Mouse (Mus musculus) lung, adult 2 months (tissue): ENCODE data around the gene Tet1.

Experiments
- CTCF ChIP-seq: fragments of 200-500 bp; IDR thresholded peaks from 2 replicates; pipeline ENCODE4 v1.5.1; 2011; ENCODE audit warnings: mild to moderate bottlenecking, low read length, control low read depth; ENCODE audit not compliant: insufficient read depth
- POLR2A ChIP-seq: fragments of 200-500 bp; IDR thresholded peaks from 2 replicates; pipeline ENCODE4 v1.6.1; 2011; ENCODE audit warnings: low read depth, mild to moderate bottlenecking, control low read depth, low read length, borderline replicate concordance; ENCODE audit errors: extremely low read depth

DNA sequence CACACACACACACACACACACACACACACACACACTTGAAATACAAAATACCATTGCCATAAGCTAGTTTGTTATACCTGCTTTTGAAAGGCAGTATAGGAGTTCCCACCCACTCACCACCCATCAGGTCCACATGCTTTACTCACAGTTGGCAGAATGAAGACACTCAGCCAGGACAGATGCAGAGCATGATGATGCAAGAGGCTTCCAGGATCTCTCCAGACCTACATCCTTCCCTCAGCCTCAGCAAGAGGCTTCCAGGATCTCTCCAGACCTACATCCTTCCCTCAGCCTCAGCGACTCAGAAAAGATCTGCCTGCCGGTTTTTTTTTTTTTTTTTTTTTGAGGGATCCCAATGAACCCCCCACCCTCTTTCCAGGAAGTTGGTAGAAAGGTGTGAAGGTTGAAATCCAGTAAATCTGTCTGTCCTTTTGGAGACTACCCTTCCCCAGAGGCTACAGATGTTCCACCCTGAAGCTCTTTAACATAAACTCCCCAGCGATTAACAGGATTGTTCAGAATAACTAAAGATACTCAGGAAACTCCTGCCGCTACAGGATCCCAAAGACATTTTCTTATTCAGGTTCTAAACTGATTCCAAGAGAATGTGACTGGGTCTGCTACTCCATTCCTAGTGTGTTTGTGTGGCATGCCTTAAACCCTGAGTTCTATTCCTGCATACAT lies 16.1 kb downstream of the Tet1 start:
- TF ChIP-seq CTCF (no peak), POLR2A (no peak)
